Mouse (Mus musculus): ENCODE data around the gene Tnpo2. TPM values are rescaled to one million over a fixed set of nuclear protein-coding genes. Genes with fewer than 3 reads are reported as not detected.

Tnpo2 gene
- total RNA-seq (2023) = 10 to 100 TPM; 37.3 to 54.7 TPM

GRCm38 (mm10) chr8:85036718-85037365 lies at the start of gene Tnpo2:
TSS of gene Tnpo2 (plus strand) at chr8:85036915.

GRCm38 (mm10) chr8:84990349-84990748 lies 46.4 kb upstream of the Tnpo2 start, which contains the start of gene Hook2:
TSS of gene Hook2 (plus strand) at chr8:84990603.

GRCm38 (mm10) chr8:85014431-85014830 lies 22.3 kb upstream of the Tnpo2 start, which contains the start of gene Best2:
TSS of gene Best2 (minus strand) at chr8:85014531.

DNA sequence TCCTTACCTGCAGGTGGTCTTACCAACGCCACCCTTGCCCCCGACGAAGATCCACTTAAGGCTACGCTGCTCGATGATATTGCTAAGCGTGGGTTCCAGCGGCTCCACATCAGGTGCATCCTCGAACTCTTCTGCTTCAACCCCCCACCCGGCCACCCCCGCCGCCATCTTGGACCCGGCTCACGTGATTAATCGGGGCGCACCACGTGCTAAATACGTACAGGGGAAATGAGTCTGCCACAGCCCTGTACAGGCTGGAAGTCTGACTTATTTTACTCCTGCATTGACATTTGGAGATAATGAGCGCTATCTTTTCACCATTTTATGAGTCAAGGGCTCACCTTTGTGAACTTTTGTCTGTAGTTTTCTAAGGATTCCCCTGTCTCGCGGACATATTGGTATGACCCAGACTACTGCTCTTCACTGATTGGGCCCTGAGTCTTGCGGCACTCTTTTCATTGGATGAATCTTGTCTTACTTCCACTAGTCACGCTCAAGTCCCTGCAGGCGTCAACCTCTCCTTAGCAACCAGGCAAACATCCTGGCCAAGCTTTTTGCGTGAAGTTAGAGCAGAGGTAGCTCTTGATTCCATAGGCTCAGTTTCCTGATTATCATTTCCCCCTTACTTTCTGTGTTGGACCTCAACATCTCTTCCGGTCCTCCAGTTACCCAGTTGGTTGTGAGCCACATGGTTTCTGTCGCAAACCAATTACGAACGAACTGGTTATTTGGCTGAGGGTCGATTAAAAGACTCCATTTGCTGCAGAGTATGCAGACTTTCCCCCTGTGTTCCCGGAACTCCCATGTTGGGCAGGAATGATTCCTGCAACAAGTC lies 11.4 kb upstream of the Tnpo2 start, which contains the start of gene Asna1:
TSS of gene Asna1 (minus strand) at position 184 of the 835 bp plus-strand sequence.

DNA sequence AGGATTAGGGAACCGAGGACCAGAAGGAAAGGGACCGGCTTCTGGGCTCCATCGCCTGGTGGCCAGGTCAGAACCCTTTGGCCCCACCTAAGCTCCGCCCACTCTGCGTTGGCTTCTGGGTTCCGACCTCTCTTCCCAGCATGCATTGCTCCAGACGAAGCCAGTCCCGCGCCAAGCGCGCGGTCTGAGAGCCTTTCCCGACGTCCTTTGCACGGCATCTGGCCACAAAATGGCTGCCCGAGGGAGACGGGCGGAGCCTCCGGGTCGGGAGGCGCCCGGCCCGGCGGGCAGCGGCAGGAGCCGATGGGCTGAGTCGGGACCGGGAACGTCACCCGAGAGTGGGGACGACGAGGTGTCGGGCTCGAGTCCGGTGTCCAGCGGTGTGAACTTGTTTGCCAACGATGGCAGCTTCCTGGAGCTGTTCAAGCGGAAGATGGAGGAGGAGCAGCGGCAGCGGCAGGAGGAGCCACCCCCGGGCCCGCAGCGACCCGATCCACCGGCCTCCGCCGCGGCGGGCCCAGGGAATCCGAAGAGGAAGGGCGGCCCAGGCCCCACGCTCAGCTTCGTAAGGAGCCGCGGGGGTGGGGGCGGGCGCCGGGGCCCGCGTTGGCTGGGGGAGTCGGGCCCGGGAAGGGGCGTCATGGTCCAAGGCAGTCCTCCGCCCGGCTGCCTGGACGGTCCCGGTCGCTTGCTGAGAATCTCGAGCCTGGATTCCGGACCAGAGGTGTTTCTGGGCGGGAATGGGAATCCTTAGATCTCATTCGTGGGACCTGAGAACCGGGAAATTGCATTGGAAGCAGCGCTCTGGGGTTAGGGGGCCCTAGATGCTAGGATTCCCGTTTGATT lies 9.8 kb upstream of the Tnpo2 start, which contains the start of gene Trir:
TSS of gene Trir (plus strand) at position 154 of the 846 bp plus-strand sequence.

GRCm38 (mm10) chr8:85059879-85060616 lies 23.3 kb downstream of the Tnpo2 start, which contains the start of gene Fbxw9:
TSS of gene Fbxw9 (plus strand) at chr8:85060055.

DNA sequence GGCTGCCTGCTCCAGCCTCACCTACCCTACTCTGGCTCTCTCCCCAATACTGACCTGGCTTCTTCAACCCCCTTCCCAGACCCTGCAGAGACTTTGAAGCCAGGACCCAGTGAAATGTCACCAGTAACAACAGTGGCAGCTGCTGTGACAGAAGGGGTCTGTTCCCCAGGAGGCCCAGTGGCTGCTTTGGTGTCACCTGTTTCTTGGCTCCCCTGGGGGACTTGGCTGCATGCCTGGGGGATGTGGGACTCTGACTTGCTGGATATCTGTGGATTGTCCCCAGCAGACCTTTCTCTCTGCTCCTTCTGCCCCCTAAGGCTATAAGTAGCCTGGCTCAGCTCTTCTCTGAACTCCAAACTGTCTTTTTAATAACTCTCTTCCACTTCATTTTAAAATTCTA lies 31.3 kb downstream of the Tnpo2 start, which contains the start of gene Gm5741:
TSS of gene Gm5741 (minus strand) at position 1 of the 400 bp plus-strand sequence.

GRCm38 (mm10) chr8:85071514-85072281 lies 35.0 kb downstream of the Tnpo2 start, which contains the start of gene Dhps:
TSS of gene Dhps (plus strand) at chr8:85071757.

DNA sequence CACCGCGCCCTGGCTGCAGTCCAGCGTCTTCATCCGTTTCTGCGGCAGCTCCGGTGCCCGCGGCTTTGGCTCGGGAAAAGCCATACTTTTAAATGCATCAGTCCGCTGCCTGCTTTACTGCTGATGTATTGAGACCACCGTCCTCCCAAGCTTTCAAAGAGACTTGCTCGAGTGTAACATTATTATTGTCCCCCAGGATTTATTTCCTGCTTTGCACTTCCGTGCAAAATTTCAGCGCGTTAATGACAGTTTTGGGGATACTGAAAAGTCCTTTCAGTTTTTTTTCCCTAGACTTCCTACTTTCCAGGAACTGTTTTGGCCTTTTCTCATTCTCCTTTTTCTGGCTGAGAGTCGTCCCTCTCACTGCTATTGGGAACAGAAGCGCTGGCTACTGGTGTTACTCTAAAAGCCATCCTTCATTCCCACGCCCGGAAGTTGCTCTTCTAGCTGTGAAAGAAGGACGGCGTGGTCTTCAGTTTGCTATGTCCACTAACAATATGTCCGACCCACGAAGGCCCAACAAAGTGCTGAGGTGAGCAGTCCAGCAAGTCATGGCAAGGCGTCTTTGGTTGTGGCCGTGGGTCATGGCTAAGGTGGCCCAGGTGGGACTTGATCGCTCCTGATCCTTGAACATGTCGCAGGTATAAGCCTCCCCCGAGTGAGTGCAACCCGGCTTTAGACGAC lies 44.0 kb downstream of the Tnpo2 start, which contains the start of gene Wdr83os:
TSS of gene Wdr83os (plus strand) at position 209 of the 684 bp plus-strand sequence.

DNA sequence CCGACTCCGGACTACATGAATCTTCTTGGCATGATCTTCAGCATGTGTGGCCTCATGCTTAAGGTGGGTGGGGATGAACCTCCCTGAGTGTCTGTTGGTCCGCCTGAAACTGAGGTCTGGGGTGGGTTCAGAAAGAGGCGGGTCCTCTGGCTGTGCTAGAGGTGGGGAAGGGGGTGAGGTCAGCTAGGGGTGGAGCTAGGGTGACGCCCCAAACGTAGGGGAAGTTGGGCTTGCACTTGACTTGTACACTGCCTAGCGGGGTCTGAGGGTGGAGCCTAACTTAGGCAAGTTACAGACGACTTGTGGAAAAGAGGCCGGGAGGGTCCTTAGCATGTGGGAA lies 44.5 kb downstream of the Tnpo2 start, which contains the start of gene Wdr83:
TSS of gene Wdr83 (minus strand) at position 91 of the 340 bp plus-strand sequence.

GRCm38 (mm10) chr8:85083108-85083813 lies 46.5 kb downstream of the Tnpo2 start, which contains the start of gene Man2b1:
TSS of gene Man2b1 (plus strand) at chr8:85083270.

Other genes starting within 250 kb of the Tnpo2 start
- 10 to 100 TPM; 63.7 to 72.8 TPM for gene Nfix, start 236.6 kb upstream of the Tnpo2 start, total RNA-seq (2023)
- gene Dand5, start 214.1 kb upstream of the Tnpo2 start, total RNA-seq (2023) = 1 to 10 TPM; 2.0 to 3.1 TPM
- gene Gadd45gip1, start 205.4 kb upstream of the Tnpo2 start, total RNA-seq (2023) = 10 to 100 TPM in 1 of 2 experiments, 1 to 10 TPM in 1; 8.9 to 10.1 TPM
- gene Rad23a, start 196.2 kb upstream of the Tnpo2 start, total RNA-seq (2023) = 10 to 100 TPM; 52.4 to 52.7 TPM
- gene Calr, start 190.0 kb upstream of the Tnpo2 start, total RNA-seq (2023) = 100 to 1,000 TPM; 632 to 634 TPM
- 10 to 100 TPM; 43.6 to 47.8 TPM for gene Farsa, start 179.9 kb upstream of the Tnpo2 start, total RNA-seq (2023)
- 1 to 10 TPM; 4.1 to 5.1 TPM for gene Syce2, start 164.8 kb upstream of the Tnpo2 start, total RNA-seq (2023)
- 1 to 10 TPM; 7.1 to 9.3 TPM for gene Gcdh, start 143.0 kb upstream of the Tnpo2 start, total RNA-seq (2023)
- not detected for gene Klf1, start 135.0 kb upstream of the Tnpo2 start, total RNA-seq (2023)
- gene Dnase2a, start 128.4 kb upstream of the Tnpo2 start, total RNA-seq (2023) = 10 to 100 TPM; 61.0 to 66.0 TPM
- gene Mast1, start 99.6 kb upstream of the Tnpo2 start, total RNA-seq (2023) = under 1 TPM; 0.29 to 0.33 TPM
- not detected for gene Rtbdn, start 89.9 kb upstream of the Tnpo2 start, total RNA-seq (2023)
- gene Gm49661, start 67.5 kb upstream of the Tnpo2 start, total RNA-seq (2023) = not detected
- 100 to 1,000 TPM; 104 to 107 TPM for gene Prdx2, start 67.3 kb upstream of the Tnpo2 start, total RNA-seq (2023)
- 10 to 100 TPM; 28.9 to 32.3 TPM for gene Rnaseh2a, start 67.1 kb upstream of the Tnpo2 start, total RNA-seq (2023)
- 1,000 to 10,000 TPM; 1,590 to 1,695 TPM for gene Junb, start 58.2 kb upstream of the Tnpo2 start, total RNA-seq (2023)
- 1 to 10 TPM; 2.8 to 3.2 TPM for gene Hook2, start 46.3 kb upstream of the Tnpo2 start, total RNA-seq (2023)
- not detected for gene Best2, start 22.4 kb upstream of the Tnpo2 start, total RNA-seq (2023)
- 10 to 100 TPM; 65.2 to 76.3 TPM for gene Asna1, start 11.6 kb upstream of the Tnpo2 start, total RNA-seq (2023)
- gene Trir, start 10.1 kb upstream of the Tnpo2 start, total RNA-seq (2023) = 100 to 1,000 TPM; 154 to 166 TPM
- 1 to 10 TPM; 4.2 to 6.3 TPM for gene Fbxw9, start 23.1 kb downstream of the Tnpo2 start, total RNA-seq (2023)
- gene Gm5741, start 31.1 kb downstream of the Tnpo2 start, total RNA-seq (2023) = not detected
- gene Dhps, start 34.8 kb downstream of the Tnpo2 start, total RNA-seq (2023) = 10 to 100 TPM; 55.7 to 74.6 TPM
- 10 to 100 TPM; 53.5 to 54.8 TPM for gene Wdr83os, start 43.8 kb downstream of the Tnpo2 start, total RNA-seq (2023)
- 10 to 100 TPM in 1 of 2 experiments, 1 to 10 TPM in 1; 8.9 to 14.2 TPM for gene Wdr83, start 44.4 kb downstream of the Tnpo2 start, total RNA-seq (2023)
- 100 to 1,000 TPM; 386 to 392 TPM for gene Man2b1, start 46.4 kb downstream of the Tnpo2 start, total RNA-seq (2023)
- gene Zfp791, start 86.2 kb downstream of the Tnpo2 start, total RNA-seq (2023) = 1 to 10 TPM in 1 of 2 experiments, under 1 TPM in 1; 0.39 to 1.0 TPM
- not detected for gene Cks1brt, start 115.0 kb downstream of the Tnpo2 start, total RNA-seq (2023)
- gene Olfr371, start 189.1 kb downstream of the Tnpo2 start, total RNA-seq (2023) = not detected

Data from monocyte, adult 59 days (primary cell).